Mouse (Mus musculus) adrenal gland, postnatal 36 days (tissue): ENCODE measurements around the gene Gm2115. TPM values are rescaled to one million over a fixed set of nuclear protein-coding genes. Genes with fewer than 3 reads are reported as not detected.

Experiments used
- DNase-seq, 2 experiments: peaks; one replicate each; pipeline ENCODE4 v3.0.0; 2021; ENCODE audit warnings: mixed read lengths in 1 of 2
- long read RNA-seq, 2 experiments: library from polyadenylated mRNA; stranded (forward); transcript quantifications; one replicate each; pipeline ENCODE4 v2.0.0; 2021; ENCODE audit warnings: borderline sequencing depth in 2 of 2
- total RNA-seq, 2 experiments: library from RNA; stranded (reverse); gene quantifications; 2 replicates each; pipeline ENCODE4 v1.2.3; 2021

The Gm2115 gene
- 10 to 100 TPM; 26.1 to 34.7 TPM for total RNA-seq
- long read RNA-seq, experiment 1, full-length matches to known transcripts: 2 of 8 reads
- long read RNA-seq, experiment 1, partial matches to known transcripts: 4 of 8 reads
- long read RNA-seq, experiment 1, other reads (novel, unspliced or antisense): 2 of 8 reads
- long read RNA-seq, experiment 2, full-length matches to known transcripts: 1 of 8 reads
- long read RNA-seq, experiment 2, partial matches to known transcripts: 1 of 8 reads
- long read RNA-seq, experiment 2, other reads (novel, unspliced or antisense): 6 of 8 reads

DNA sequence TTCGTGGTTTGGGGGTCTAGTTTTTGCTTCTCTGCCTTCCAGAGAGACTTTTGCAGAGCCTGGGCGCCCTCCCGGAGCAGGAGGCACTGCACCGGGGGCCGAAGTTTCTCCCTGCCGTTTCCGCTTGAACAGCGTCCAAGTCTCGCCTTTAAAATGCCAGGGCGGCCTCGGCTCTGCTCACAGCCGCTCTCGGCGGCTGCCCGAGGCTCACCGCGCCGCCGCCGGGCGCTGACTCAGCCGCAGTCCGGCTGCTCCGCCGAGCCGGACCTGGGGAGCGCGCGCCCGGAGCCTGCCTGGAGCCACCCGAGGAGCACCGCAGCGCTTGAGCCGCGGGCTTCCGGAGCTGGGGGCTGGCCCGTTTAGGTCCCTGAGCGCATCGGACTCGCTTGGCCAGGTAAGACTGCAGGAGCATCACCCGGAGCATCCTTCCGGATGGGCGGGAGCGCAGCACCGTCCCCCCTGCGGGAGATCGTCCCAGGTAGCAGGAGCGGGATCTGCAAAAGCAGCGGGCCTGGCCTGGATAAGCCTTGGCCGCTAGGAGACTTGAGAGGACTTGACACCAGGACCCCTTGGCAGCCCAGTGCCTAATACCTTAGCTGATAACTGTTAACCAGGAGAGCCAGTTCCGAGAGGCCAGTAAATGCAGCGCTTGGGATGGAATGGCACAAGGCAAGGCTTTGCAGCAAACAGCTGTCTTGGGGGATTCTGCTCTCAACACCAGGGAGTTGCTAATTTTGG is at the start of gene Gm2115:
Gene Gm2115 (plus strand): TSS at position 159 of the 738 bp plus-strand sequence.
- DNase-seq: peak; percentile 86

DNA sequence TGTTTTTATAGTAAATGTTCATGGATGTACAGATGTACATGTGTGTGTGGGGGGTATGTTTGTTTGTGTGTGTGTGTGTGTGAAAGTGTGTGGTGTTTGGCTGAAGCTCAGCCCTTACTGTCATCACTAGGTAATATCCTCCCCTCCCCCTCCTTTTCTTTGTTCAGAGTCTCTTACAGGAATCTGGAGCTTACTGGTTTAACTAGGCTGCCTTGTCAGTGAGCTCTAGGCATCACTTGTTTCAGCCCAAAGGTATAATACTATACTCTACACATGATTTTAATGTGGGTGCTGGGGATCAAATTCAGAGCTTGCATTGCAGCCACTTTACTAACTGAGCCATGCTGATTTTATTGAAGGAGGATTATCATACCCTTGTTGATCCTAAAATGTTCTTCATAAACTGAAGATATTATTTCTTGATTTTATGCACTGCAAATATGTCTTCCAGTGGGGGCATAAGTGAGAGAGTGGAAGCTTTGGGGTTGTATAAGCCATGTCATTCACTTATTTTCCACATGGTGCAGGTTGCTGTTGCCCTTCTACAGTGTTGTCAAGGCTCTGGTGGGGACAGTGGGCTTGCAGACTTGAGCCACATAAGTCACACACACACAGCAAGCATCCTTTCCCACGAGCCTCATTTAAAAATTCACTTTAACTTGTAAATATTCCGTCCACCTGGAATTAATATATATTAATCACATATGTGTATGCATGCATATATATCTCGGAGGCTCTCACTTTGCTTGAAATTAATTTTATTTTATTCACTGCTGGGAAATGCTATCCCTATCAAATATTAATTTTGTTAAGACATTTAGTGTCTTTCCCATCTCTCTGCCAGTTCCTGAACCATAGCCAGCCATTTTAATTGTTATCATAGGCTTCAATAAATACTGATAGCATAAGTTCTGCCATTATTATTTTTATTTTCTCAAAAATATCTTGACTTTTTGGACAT is 45.0 kb upstream of the Gm2115 start:
- no peak for DNase-seq

DNA sequence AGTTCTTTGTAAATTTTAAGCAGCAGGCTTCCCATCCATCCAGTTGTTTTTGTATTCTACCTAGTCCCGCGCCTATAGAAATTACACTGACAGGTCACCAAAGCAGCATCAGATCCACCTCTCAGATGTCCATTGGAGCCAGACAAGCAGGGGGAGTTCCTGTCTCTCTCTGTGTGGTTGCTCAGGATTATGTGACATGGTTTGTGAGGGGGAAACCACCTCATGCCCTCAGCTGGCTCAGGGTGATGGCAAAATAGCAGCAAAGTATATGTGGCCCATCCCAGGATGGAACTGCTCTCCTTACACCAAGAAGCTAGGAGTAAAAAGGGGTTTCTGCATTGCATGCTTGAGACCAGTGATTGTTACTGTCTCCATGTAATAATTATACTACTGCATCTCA is 42.3 kb upstream of the Gm2115 start:
- no peak for DNase-seq

DNA sequence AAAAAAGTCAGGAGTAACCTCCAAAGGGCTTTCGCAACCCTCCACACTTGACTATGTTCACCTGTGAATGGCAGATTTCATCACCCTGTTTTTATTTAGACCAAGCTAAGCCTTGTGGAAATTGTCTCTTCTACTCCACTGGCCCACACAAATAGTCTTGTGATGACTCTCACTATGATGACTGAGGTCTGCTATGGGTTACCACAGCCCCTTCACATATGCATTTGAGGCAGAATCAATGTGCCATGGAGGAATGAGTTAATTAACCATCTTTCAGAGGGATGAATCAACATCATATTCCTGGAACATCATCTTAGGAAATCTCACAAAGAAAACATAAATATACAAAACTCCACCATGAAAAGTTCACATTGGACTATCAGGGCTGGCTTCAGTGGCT is 25.6 kb upstream of the Gm2115 start:
- no peak for DNase-seq

DNA sequence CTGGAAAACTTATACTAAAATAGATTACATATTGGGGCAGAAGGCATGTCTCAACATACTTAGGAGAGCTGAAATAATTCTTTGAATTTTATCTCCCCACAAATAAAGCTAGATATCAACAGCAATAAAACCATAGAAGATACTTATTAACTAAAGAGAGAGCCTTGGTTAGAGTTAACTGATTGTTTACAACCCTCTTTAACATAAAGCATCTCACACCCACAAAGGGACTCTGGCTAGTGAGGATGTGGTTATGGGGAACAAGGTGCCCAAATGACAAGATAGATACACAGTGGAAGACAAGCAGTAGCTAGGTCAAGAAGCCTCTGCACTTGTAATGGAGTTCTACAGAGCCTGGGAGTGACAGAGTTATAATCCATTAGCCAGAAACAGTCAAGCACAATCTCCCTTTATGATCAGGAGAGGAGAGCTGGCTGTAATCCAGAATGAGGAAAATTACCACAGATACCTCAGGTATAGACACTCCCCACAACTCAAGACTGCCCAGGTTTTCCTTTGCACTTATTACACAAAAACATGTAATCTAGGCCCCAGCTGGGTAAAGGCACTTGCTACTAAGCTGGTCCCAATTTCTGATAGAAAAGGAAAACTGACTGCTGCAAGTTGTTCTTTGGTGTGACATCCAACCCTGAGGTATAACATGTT is 10.1 kb upstream of the Gm2115 start:
- DNase-seq: no peak

DNA sequence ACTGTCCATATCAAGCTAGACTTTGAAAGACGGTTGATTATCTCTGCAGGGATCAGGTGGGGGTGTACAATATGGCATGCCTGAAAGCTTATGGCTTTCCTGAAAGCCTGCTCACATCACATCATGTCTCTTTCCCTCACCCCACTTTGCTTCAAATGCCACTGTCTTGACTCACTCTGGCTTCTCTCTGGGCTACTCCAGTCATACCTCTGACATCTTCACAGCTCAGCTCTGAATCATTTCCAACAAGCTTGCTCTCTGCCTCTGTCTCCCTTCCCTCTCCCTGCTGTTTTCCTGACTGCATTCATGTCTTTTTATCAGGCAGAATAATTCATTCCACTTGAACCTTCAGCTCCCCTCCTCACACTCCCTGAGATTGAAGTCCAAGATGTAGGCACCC is 7.4 kb upstream of the Gm2115 start:
- DNase-seq: peak in 1 of 2 experiments; percentile 19

DNA sequence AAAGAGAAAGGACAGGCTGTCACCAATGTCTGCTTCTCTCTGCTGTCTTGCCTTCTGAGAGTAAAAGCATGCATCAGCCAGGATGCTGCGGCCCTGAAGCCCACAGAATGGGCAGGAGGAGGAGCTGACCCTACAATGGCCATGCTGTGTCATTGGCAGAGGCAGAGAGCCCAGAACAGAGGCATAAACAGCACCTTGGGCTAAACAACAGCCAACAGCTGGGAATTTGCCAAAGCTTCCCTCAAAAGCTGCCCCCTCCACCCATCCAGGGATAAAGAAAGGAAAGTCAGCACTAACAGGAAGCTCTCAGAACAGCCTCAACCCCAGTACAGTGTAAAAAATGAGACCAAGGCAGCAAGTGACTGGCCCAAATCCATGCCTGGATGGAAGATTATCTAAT is 6.3 kb upstream of the Gm2115 start:
- DNase-seq: peak; percentile 19 to 23

DNA sequence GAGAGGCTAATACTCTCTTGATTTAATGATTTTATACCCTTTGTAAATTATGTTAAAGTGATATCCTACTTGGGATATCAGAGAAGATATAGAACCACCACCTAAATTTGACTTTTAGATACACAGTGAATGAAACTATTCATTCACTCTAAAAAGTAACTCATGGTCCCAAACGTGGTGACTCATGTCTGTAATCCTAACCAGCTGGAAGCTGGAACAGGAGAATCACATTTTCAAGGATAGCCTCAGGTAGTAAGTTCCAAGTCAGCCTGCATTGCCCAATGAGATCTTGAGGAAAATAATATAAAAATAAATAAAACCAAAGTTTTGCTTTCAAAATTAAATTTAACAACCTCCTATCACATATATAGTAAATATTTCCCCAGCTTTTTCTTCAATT is 2.6 kb upstream of the Gm2115 start:
- no peak for DNase-seq

DNA sequence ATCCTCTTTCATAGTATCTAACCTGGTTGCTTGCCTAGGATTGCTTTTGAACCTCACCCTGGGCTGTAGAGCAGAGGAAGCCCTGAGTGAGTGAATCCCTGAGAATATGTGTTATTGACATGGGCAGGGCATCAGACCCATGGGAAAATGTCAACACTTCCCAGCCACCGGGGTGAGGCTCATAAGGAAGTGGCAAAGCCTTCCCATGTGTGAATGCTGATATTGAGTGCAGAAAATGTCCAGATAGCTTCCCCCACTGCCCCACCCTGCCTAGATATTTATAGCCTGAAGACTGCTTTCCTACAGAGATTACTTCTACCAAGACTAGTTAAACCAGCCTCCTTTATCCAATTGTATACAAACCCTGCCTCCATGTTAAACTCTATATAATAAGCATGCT is 4.0 kb downstream of the Gm2115 start:
- no peak for DNase-seq

DNA sequence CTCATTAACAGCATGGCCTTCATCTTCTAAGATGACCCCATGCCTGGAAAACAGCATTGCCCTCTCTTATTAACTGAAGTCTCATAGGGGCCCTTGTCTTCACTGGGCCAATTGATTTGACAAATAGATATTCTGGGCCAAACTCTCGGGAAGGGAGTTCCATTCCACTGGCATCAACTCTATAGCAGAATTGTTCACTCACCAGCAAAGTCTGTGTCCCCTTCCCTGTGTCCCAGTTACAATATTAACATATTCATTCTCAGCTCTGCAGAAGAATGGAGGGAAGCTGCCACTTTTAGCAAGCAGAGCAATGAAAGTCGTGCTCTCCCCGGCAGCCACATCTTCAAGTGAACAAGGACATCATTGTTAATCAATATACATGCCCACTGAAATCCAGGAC is 5.9 kb downstream of the Gm2115 start:
- DNase-seq: no peak

DNA sequence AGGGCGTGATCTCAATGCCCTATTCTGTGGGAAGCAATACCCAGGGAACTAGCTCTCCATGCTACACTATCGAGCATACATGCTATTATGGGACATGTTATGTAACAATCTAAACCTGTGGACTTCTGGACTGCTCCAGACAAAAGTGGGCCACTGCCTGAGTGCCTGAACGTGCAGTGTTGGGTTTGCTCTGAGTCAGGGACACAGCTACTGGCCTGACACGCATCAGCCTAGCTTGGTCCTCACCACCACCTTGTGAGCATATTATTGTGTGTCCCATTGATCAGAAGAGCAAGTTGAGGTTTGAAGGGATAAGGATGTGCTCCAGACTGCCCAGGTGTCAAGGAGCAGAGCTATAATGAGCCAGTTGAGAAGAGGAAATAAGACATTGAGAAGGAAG is 16.2 kb downstream of the Gm2115 start:
- DNase-seq: no peak

DNA sequence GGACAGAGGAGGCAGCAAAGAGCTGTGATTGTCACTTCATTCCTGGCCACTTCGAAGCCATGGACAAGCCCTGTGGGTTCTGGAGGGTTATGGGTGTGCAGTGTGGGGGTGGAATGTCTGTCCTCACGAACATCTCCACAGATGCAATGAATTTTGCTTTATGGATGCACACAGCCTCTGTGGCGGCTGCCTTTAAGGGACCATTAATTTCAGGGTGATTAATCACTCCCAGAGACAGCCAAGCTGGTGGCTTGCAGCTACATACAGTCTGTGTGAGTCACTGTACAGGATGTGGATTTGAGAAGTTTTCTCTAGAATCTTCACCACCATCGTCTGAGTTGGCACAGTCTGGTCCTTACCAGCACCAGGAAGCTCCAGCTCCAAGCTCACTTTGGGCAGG is 17.9 kb downstream of the Gm2115 start:
- DNase-seq: no peak

DNA sequence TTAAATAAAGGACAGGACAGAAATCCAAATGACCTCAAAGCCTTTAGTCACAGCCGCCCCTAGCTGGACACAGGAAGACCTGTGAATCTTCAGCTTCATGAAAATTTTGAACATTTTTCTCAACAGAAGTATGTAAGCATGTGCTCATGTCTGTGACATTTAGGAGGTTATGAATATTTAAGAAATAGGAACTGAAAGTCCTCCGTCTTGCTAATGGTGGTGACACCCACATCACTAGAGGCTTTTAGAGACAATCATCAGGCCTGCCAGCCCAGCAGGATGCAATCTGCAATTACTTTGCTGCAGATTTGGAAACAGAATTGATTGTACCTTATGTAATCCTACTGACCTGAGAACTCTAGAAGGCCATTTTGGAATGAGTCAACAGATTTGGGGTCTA is 22.7 kb downstream of the Gm2115 start:
- no peak for DNase-seq

DNA sequence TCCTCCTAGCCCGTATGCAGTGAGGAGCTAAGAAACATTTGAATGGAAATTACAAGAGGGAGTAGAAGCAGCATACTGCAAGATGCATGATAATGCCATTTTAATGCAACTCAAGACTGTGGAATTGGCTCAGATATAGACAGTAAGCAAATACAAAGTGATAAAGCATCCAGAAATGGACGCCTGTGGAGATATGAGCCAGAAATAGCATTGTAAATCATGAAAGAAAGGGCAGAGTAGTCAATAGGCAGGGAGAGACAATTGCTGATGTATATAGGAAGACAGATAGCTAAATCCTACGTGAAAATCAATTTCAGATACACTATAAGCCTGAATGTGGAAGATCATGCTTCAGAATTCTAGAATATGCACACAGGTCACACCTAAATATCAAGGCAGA is 26.5 kb downstream of the Gm2115 start:
- DNase-seq: no peak

DNA sequence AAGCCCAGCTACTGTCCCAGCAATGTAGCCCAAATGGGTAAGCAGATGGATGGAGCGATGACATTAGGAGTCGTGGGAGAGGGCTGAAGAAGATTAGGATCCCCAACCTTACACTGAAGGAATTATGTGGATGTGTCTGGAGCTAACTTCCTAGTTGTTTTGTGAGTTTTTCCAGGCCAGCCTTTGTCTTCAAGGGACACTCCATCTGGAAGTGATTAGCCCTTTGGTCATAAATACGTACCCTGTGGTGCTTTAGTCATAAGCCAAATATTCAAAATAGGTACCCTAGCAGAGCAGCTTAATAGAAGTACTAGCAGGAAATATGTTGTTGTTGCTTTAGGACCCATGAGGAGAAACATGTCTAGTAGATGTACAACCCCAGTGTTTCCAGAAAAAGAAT is 28.6 kb downstream of the Gm2115 start:
- no peak for DNase-seq

DNA sequence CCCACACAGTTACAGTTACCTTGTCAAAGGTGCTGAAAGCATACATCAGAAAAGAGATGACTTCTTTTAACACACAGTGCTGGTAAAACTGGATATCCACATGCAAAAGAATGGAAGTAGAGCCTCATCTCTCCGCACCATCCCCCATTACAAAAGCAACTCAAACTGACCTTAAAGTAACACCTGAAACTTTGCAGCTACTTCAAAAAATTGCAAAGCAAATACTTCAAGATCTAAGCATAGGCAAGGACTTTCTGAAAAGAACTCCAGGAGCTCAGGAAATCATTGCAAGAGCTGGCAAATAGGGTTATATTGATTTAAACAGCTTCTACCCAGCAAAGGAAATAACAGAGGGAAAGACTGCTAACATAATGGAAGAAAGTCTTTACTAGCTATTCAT is 31.7 kb downstream of the Gm2115 start:
- DNase-seq: no peak

DNA sequence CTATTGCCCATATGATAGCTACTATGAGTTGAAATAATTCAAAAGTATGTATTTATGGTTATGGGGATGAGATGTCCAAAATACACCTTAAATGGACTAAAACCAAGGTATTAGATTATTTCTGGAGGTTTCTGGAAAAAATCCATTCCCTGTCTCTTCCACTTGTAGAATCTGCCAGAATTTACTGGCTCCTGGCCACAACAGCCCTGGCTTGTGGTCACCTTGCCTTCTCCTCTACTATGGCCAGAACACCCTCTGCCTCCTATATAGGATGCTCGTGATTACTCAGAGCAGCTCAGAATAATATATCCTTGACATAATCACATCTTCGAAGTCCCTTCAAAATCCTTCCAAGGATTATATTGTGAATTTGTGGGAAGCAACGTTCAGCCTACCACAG is 35.5 kb downstream of the Gm2115 start:
- no peak for DNase-seq

DNA sequence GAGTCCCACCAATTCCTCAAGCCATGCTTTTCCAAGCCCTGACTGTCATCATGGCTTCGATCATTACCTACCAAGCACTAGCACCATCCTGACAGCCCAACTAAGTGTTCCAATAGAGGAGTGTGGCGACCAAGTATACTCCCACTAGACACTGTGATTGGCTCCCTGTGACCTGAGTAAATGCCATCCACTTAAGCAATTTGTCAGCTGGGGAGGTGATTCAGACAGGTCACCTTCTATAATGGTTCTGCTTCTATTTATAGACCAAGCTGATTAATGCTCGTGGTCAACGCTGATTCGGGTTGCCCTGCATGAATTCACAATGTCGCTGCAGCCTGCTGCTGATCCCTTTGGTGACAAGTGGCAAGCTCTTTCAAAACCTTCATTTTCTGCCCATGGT is 37.4 kb downstream of the Gm2115 start:
- no peak for DNase-seq

DNA sequence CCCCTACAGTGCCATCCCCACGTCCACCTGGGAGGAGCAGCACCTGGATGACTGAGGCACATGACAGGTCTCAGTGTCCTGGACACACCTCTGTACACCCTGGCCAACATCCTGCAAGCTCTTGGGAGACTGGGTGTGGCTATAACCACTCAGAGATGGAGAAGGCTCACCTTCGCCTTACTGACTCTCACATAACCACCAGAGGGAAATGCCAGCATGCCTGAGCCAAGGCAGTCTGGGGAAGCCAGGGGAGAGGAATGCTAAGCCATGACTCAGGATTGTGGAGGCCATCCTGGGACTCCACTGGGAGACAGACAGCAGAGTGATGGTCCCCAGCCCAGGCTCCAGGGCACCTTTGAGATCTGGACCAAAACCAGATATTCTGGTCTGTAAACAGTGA is 48.3 kb downstream of the Gm2115 start:
- DNase-seq: no peak

DNA sequence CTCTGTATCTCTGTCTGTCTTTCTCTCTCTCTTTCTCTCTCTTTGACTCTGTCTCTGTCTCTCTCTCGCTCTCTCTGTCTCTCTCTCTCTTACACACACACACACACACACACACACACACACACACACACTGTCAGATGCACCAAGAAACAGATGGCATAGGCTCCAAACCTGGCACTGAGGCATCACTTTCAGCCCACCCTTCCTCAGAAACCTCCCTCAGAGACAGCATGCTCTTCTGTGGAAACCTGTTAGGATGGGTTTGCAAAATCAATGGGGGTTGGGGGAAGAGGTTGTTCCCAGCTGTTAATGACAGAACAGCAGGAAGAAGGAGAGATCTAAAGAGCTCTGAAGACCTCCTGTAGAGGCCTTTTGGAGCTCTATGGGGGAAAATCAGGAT is 50.1 kb downstream of the Gm2115 start:
- no peak for DNase-seq

DNA sequence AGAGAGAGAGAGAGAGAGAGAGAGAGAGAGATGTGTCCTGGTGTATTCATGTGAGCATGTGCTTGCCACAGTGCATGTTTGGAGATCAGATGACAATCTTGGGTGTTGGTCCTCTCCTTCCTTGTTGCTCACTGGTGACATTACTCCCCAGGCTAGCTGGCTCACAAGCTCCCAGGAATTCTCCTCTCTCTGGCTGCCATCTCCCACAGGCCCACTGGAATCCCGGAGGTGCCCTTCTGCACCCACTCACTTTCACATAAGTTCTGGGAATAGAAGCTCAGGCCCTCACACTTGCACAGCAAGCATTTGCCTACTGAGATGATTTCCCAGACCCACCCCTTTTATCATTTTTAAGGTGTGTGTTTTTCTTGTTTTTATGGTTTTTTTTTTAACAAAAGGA is 51.0 kb downstream of the Gm2115 start:
- no peak for DNase-seq

DNA sequence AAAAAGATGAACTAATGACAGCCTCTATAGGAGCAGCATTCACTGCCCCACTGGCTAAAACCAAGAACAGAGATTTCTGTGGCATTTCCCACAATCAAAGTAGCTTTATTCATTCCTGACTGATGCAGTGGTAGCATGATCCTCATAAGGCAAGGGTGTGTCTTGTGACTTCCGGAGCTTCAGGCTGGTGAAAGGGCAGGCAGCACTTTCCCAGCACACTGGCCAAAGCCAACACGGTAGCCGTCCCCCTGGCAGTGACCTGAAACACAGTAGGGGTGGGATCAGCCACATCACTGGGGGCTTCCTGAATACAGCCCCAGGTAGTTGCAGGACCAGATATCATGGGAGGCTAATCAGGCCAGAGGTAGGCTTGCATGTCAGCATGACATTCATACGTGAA is 56.3 kb downstream of the Gm2115 start:
- no peak for DNase-seq
